Mouse (Mus musculus) stomach, embryonic 16.5 days (tissue): ENCODE results near the gene Cdcp1. TPM values are rescaled to one million over a fixed set of nuclear protein-coding genes. Genes with fewer than 3 reads are reported as not detected.

Source experiments
- ATAC-seq: fragments of 200-750 bp; cut with Nextera tagmentation; 2 replicates; pipeline ENCODE4 v1.8.0; 2017; ENCODE audit warnings: moderate number of reproducible peaks, moderate TSS enrichment; ENCODE audit not compliant: insufficient read depth, low FRiP score
- H3K27ac ChIP-seq: fragments of 300-500 bp; sonication (generic); 2 replicates; pipeline ENCODE4 v1.5.1; 2014; ENCODE audit warnings: low read length
- H3K27me3 ChIP-seq: fragments of 300-500 bp; sonication (generic); 2 replicates; pipeline ENCODE4 v1.6.1; 2014; ENCODE audit warnings: low read length, control low read depth, mixed read lengths; ENCODE audit not compliant: control insufficient read depth, insufficient read depth
- H3K36me3 ChIP-seq: fragments of 300-500 bp; sonication (generic); 2 replicates; pipeline ENCODE4 v1.6.1; 2014; ENCODE audit warnings: low read length; ENCODE audit not compliant: control insufficient read depth, insufficient read depth
- H3K4me1 ChIP-seq: fragments of 300-500 bp; sonication (generic); 2 replicates; pipeline ENCODE4 v1.6.1; 2014; ENCODE audit warnings: low read length, control low read depth, mixed read lengths; ENCODE audit not compliant: control insufficient read depth, insufficient read depth
- H3K4me2 ChIP-seq: fragments of 300-500 bp; sonication (generic); 2 replicates; pipeline ENCODE4 v1.6.1; 2014; ENCODE audit warnings: low read depth, low read length, mixed read lengths
- H3K4me3 ChIP-seq: fragments of 300-500 bp; sonication (generic); replicated peaks from 2 replicates; pipeline ENCODE4 v1.5.1; 2014; ENCODE audit warnings: mild to moderate bottlenecking, low read length
- H3K9ac ChIP-seq: fragments of 300-500 bp; sonication (generic); 2 replicates; pipeline ENCODE4 v1.6.1; 2014; ENCODE audit warnings: low read length
- H3K9me3 ChIP-seq: fragments of 300-500 bp; sonication (generic); replicated peaks from 2 replicates; pipeline ENCODE4 v1.6.1; 2016; ENCODE audit warnings: low read length, control low read depth; ENCODE audit not compliant: control insufficient read depth
- WGBS: fragments of 180-500 bp; shearing (Covaris S2); extraction: QIAGEN DNeasy Blood & Tissue Kit; methylation state at CpG from one replicate; pipeline ENCODE4 v1.1.7; 2014; 5-methylcytosine and 5-hydroxymethylcytosine counted together
- polyA plus RNA-seq: library from polyadenylated mRNA; unstranded; fragments of >200 nt; fragmentation: Nextera tagmentation; extraction: Ambion mirVana; gene quantifications from 2 replicates; pipeline ENCODE4 v1.2.1, GENCODE M21; 2015

Cdcp1 gene
- polyA plus RNA-seq, 1 experiment from 2014 or later, result 14.5 TPM

GRCm38 (mm10) chr9:123228671-123229070 lies 12.8 kb upstream of the Cdcp1 start:
- ATAC-seq, result no peak
- Histone ChIP-seq H3K27ac (no peak overlapping the region), H3K36me3 (no peaks in the 10 kb centered on the region), H3K4me3 (no peak overlapping the region), H3K4me1 (no peaks in the 10 kb centered on the region), H3K9me3 (no peaks in the 10 kb centered on the region), H3K9ac (no peak overlapping the region; the same call in 1 of the 2 replicates), H3K27me3 (no peaks in the 10 kb centered on the region), H3K4me2 (no peak overlapping the region)

DNA sequence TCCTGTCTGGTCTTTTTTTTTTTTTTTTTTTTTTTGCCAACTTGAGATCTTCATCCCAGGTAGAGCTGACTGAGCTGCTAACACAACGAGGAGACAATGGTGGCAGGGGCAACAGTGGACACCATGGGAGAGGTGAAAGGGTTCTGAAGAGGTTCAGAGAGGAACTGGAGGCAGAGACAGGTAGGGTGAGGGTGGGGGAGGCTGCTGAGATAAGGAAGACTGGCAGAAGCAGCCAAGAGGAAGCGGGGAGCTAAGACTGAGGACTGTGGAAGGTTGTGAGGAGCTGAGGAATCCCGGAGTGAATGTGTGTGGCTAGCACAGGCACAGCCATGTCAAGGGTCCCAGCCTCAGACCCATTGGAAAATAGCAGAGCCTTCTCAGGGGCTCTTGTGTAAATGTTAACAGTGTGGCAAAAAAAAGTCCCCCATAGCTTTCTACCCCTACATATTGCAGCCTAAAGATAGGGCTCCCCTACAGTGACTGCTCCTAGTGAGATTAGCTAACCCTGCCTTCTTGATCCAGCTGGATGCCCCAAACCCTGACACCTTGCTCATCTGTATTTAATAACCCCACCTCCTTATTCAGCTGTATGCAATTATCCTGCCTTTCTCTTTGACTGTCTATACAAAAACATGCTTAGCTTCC lies 11.4 kb upstream of the Cdcp1 start:
- Histone ChIP-seq H3K4me1 (no peaks in the 10 kb centered on the region), H3K27ac (no peak overlapping the region), H3K9me3 (no peaks in the 10 kb centered on the region), H3K36me3 (no peaks in the 10 kb centered on the region), H3K4me2 (no peak overlapping the region), H3K27me3 (no peaks in the 10 kb centered on the region), H3K9ac (no peak overlapping the region), H3K4me3 (no peak overlapping the region)
- no peak for ATAC-seq
- WGBS, result 68% methylated on average over 3 of the region's 3 CpGs

- no peak for ATAC-seq
- Histone ChIP-seq H3K27ac (no peak overlapping the region), H3K4me3 (no peak overlapping the region), H3K36me3 (no peaks in the 10 kb centered on the region), H3K9ac (no peak overlapping the region), H3K4me2 (no peak overlapping the region), H3K27me3 (no peaks in the 10 kb centered on the region), H3K4me1 (no peaks in the 10 kb centered on the region), H3K9me3 (no peaks in the 10 kb centered on the region)
- 64% methylated on average over 2 of the region's 2 CpGs for WGBS
Observed at GRCm38 (mm10) chr9:123224863-123225431, 9.1 kb upstream of the Cdcp1 start.

GRCm38 (mm10) chr9:123219826-123220225 lies 4.0 kb upstream of the Cdcp1 start:
- Histone ChIP-seq H3K4me3 (no peak overlapping the region), H3K27me3 (no peaks in the 10 kb centered on the region), H3K9ac (no peak overlapping the region), H3K4me2 (no peak overlapping the region), H3K27ac (peak overlapping the region; percentile 38; the same call in 1 of the 2 replicates), H3K4me1 (no peaks in the 10 kb centered on the region), H3K9me3 (no peaks in the 10 kb centered on the region), H3K36me3 (no peaks in the 10 kb centered on the region)
- 42% methylated on average over 5 of the region's 5 CpGs for WGBS
- no peak for ATAC-seq

GRCm38 (mm10) chr9:123213371-123213770 lies 2.5 kb downstream of the Cdcp1 start:
- H3K36me3 ChIP-seq, result no peaks in the 10 kb centered on the region
- no peak overlapping the region for H3K9ac ChIP-seq
- ATAC-seq, result no peak
- WGBS, result 60% methylated on average over 9 of the region's 9 CpGs
- H3K4me3 ChIP-seq, result no peak overlapping the region
- no peaks in the 10 kb centered on the region for H3K4me1 ChIP-seq
- no peak overlapping the region for H3K27ac ChIP-seq
- H3K27me3 ChIP-seq, result no peaks in the 10 kb centered on the region
- H3K9me3 ChIP-seq, result no peaks in the 10 kb centered on the region
- no peak overlapping the region for H3K4me2 ChIP-seq

- WGBS, result 100% methylated on average over 1 of the region's 1 CpGs
- H3K9me3 ChIP-seq, result no peaks in the 10 kb centered on the region
- no peaks in the 10 kb centered on the region for H3K36me3 ChIP-seq
- H3K9ac ChIP-seq, result no peak overlapping the region
- no peaks in the 10 kb centered on the region for H3K27me3 ChIP-seq
- H3K4me3 ChIP-seq, result no peak overlapping the region
- 0 out of 2 replicates have a peak, but pooled peaks cover 3% of the 10 kb centered on the region for H3K4me1 ChIP-seq
- ATAC-seq, result no peak
- H3K27ac ChIP-seq, result no peak overlapping the region
- H3K4me2 ChIP-seq, result no peak overlapping the region
Observed at GRCm38 (mm10) chr9:123207895-123208294, 7.9 kb downstream of the Cdcp1 start.

- 60% methylated on average over 2 of the region's 2 CpGs for WGBS
- Histone ChIP-seq H3K27ac (peak overlapping the region; percentile 5; the same call in 1 of the 2 replicates), H3K9ac (no peak overlapping the region)
Observed at GRCm38 (mm10) chr9:123206948-123207347, 8.9 kb downstream of the Cdcp1 start.

GRCm38 (mm10) chr9:123206526-123206925 lies 9.3 kb downstream of the Cdcp1 start:
- 0 out of 2 replicates have a peak, but pooled peaks cover 3% of the 10 kb centered on the region for H3K4me1 ChIP-seq
- no peaks in the 10 kb centered on the region for H3K27me3 ChIP-seq
- no peaks in the 10 kb centered on the region for H3K36me3 ChIP-seq
- no peak overlapping the region for H3K9ac ChIP-seq
- no peak overlapping the region for H3K4me2 ChIP-seq
- no peak overlapping the region for H3K4me3 ChIP-seq
- no peaks in the 10 kb centered on the region for H3K9me3 ChIP-seq
- peak overlapping the region; percentile 5; the same call in 1 of the 2 replicates for H3K27ac ChIP-seq
- 25% methylated on average over 2 of the region's 2 CpGs for WGBS
- no peak for ATAC-seq

More at GRCm38 (mm10) chr9:123206948-123207347, 8.9 kb downstream of the Cdcp1 start:
- Histone ChIP-seq H3K27me3 (no peaks in the 10 kb centered on the region), H3K4me1 (0 out of 2 replicates have a peak, but pooled peaks cover 3% of the 10 kb centered on the region), H3K9me3 (no peaks in the 10 kb centered on the region), H3K36me3 (no peaks in the 10 kb centered on the region), H3K4me2 (no peak overlapping the region), H3K4me3 (no peak overlapping the region)
- peak; percentile 79; the same call in 1 of the 2 replicates for ATAC-seq

DNA sequence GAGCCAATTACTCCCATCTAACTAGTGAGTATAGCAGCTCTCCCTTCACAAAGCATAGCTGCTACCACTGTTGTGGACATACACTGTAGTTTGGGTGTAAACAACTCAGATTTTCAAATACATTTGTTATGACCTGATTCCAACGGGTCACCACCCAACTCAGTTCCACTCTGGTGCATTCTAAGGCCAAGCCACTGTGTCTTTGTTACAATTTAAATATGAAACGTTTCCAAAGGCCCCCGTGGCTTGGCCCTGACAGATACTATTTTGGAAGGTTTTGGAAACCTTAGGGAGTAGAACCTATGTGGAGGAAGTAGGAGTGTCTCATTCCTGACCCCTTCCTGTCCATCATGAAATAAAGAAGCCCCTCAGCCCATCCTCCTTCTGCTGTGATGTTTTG lies 15.7 kb downstream of the Cdcp1 start:
- no peak overlapping the region for H3K27ac ChIP-seq
- ATAC-seq, result no peak
- H3K4me1 ChIP-seq, result no peaks in the 10 kb centered on the region
- H3K4me2 ChIP-seq, result no peak overlapping the region
- 65% methylated on average over 3 of the region's 3 CpGs for WGBS
- no peak overlapping the region for H3K4me3 ChIP-seq
- H3K36me3 ChIP-seq, result peaks cover 3% of the 10 kb centered on the region; the same call in 1 of the 2 replicates
- H3K9ac ChIP-seq, result no peak overlapping the region
- no peaks in the 10 kb centered on the region for H3K27me3 ChIP-seq
- no peaks in the 10 kb centered on the region for H3K9me3 ChIP-seq
